Mouse (Mus musculus) heart, embryonic 15.5 days (tissue): ENCODE data around the gene Xpnpep2. TPM values are rescaled to one million over a fixed set of nuclear protein-coding genes. Genes with fewer than 3 reads are reported as not detected.
A peak's percentile ranks its signal among the peaks of the same experiment; 100 is the strongest.

ENCODE experiments used
- ATAC-seq: fragments of 200-750 bp; cut with Nextera tagmentation; replicated peaks from 2 replicates; pipeline ENCODE4 v1.8.0; 2017; ENCODE audit warnings: low read depth, moderate TSS enrichment; ENCODE audit not compliant: insufficient number of reproducible peaks, insufficient read depth, low FRiP score
- H3K27ac ChIP-seq: fragments of 300-500 bp; sonication (generic); 2 replicates; pipeline ENCODE4 v1.5.1; 2015; ENCODE audit warnings: mild to moderate bottlenecking, inconsistent platforms
- H3K27me3 ChIP-seq: fragments of 300-500 bp; sonication (generic); 2 replicates; pipeline ENCODE4 v1.6.1; 2015; ENCODE audit warnings: inconsistent platforms
- H3K36me3 ChIP-seq: fragments of 300-500 bp; sonication (generic); 2 replicates; pipeline ENCODE4 v1.6.1; 2015; ENCODE audit warnings: mild to moderate bottlenecking, inconsistent platforms
- H3K4me1 ChIP-seq: fragments of 300-500 bp; sonication (generic); replicated peaks from 2 replicates; pipeline ENCODE4 v1.6.1; 2015; ENCODE audit warnings: inconsistent platforms
- H3K4me2 ChIP-seq: fragments of 300-500 bp; sonication (generic); 2 replicates; pipeline ENCODE4 v1.6.1; 2015; ENCODE audit warnings: inconsistent platforms, mild to moderate bottlenecking, moderate library complexity
- H3K4me3 ChIP-seq: fragments of 300-500 bp; sonication (generic); 2 replicates; pipeline ENCODE4 v1.5.1; 2015; ENCODE audit warnings: mild to moderate bottlenecking, inconsistent platforms
- H3K9ac ChIP-seq: fragments of 300-500 bp; sonication (generic); 2 replicates; pipeline ENCODE4 v1.6.1; 2015; ENCODE audit warnings: mild to moderate bottlenecking, inconsistent platforms
- H3K9me3 ChIP-seq: fragments of 300-500 bp; sonication (generic); replicated peaks from 2 replicates; pipeline ENCODE4 v1.6.1; 2016; ENCODE audit warnings: inconsistent platforms
- WGBS: fragments of 180-500 bp; shearing (Covaris S2); methylation state at CpG from one replicate; pipeline ENCODE4 v1.1.7; 2015; ENCODE audit warnings: mixed read lengths; 5-methylcytosine and 5-hydroxymethylcytosine counted together
- polyA plus RNA-seq: library from polyadenylated mRNA; unstranded; fragments of >200 nt; fragmentation: Nextera tagmentation; extraction: Ambion mirVana; gene quantifications from 2 replicates; pipeline ENCODE4 v1.2.1, GENCODE M21; 2015

Gene Xpnpep2
- polyA plus RNA-seq, 1 experiment from 2014 or later: 0.49 TPM

- Histone ChIP-seq H3K4me1 (peaks cover 3% of the 10 kb centered on the region; the same call in 1 of the 2 replicates), H3K4me3 (no peak overlapping the region), H3K27ac (no peak overlapping the region), H3K4me2 (no peak overlapping the region), H3K27me3 (0 out of 2 replicates have a peak, but pooled peaks cover 7% of the 10 kb centered on the region), H3K9ac (no peak overlapping the region), H3K36me3 (no peaks in the 10 kb centered on the region), H3K9me3 (no peaks in the 10 kb centered on the region)
- WGBS: 75% methylated on average over 6 of the region's 6 CpGs
- no peak for ATAC-seq
These were observed 19.1 kb downstream of the Xpnpep2 start for GRCm38 (mm10) chrX:48127502-48128218.

- Histone ChIP-seq H3K9ac (no peak overlapping the region), H3K27ac (no peak overlapping the region), H3K27me3 (0 out of 2 replicates have a peak, but pooled peaks cover 4% of the 10 kb centered on the region), H3K4me1 (peaks cover 3% of the 10 kb centered on the region; the same call in 1 of the 2 replicates), H3K4me2 (no peak overlapping the region), H3K4me3 (no peak overlapping the region), H3K36me3 (no peaks in the 10 kb centered on the region), H3K9me3 (no peaks in the 10 kb centered on the region)
- ATAC-seq: no peak
- 75% methylated on average over 1 of the region's 1 CpGs for WGBS
These were observed 20.6 kb downstream of the Xpnpep2 start for GRCm38 (mm10) chrX:48129167-48129566.

- Histone ChIP-seq H3K4me2 (no peak overlapping the region), H3K27ac (no peak overlapping the region), H3K4me1 (0 out of 2 replicates have a peak, but pooled peaks cover 2% of the 10 kb centered on the region), H3K9me3 (no peaks in the 10 kb centered on the region), H3K27me3 (no peaks in the 10 kb centered on the region), H3K4me3 (no peak overlapping the region), H3K36me3 (no peaks in the 10 kb centered on the region), H3K9ac (no peak overlapping the region)
- ATAC-seq: no peak
- WGBS: 78% methylated on average over 4 of the region's 4 CpGs
These were observed 28.4 kb downstream of the Xpnpep2 start for GRCm38 (mm10) chrX:48136935-48137334.

GRCm38 (mm10) chrX:48138011-48138410 is 29.5 kb downstream of the Xpnpep2 start:
- Histone ChIP-seq H3K36me3 (no peaks in the 10 kb centered on the region), H3K9me3 (no peaks in the 10 kb centered on the region), H3K4me3 (no peak overlapping the region), H3K9ac (no peak overlapping the region), H3K4me2 (no peak overlapping the region), H3K4me1 (0 out of 2 replicates have a peak, but pooled peaks cover 2% of the 10 kb centered on the region), H3K27ac (no peak overlapping the region), H3K27me3 (no peaks in the 10 kb centered on the region)
- 68% methylated on average over 6 of the region's 6 CpGs for WGBS
- ATAC-seq: no peak

- 0 out of 2 replicates have a peak, but pooled peaks cover 2% of the 10 kb centered on the region for H3K4me1 ChIP-seq
- no peaks in the 10 kb centered on the region for H3K9me3 ChIP-seq
- no peak overlapping the region for H3K4me3 ChIP-seq
- H3K27me3 ChIP-seq: no peaks in the 10 kb centered on the region
- no peak for ATAC-seq
- WGBS: 50% methylated on average over 7 of the region's 7 CpGs
- H3K36me3 ChIP-seq: no peaks in the 10 kb centered on the region
- no peak overlapping the region for H3K27ac ChIP-seq
- no peak overlapping the region for H3K9ac ChIP-seq
- no peak overlapping the region for H3K4me2 ChIP-seq
These were observed 30.2 kb downstream of the Xpnpep2 start for GRCm38 (mm10) chrX:48138539-48139275.

- WGBS: 52% methylated on average over 14 of the region's 14 CpGs
- Histone ChIP-seq H3K9me3 (no peaks in the 10 kb centered on the region), H3K9ac (no peak overlapping the region), H3K4me2 (no peak overlapping the region), H3K27ac (no peak overlapping the region), H3K4me1 (0 out of 2 replicates have a peak, but pooled peaks cover 2% of the 10 kb centered on the region), H3K27me3 (no peaks in the 10 kb centered on the region), H3K4me3 (no peak overlapping the region), H3K36me3 (no peaks in the 10 kb centered on the region)
- no peak for ATAC-seq
These were observed 31.1 kb downstream of the Xpnpep2 start for GRCm38 (mm10) chrX:48139368-48140285.

GRCm38 (mm10) chrX:48140286-48140877 is 31.9 kb downstream of the Xpnpep2 start:
- no peak for ATAC-seq
- WGBS: 42% methylated on average over 3 of the region's 3 CpGs
- no peaks in the 10 kb centered on the region for H3K27me3 ChIP-seq
- peak overlapping the region; percentile 12; the same call in 1 of the 2 replicates for H3K27ac ChIP-seq
- H3K36me3 ChIP-seq: no peaks in the 10 kb centered on the region
- no peaks in the 10 kb centered on the region for H3K9me3 ChIP-seq
- H3K9ac ChIP-seq: no peak overlapping the region
- H3K4me3 ChIP-seq: no peak overlapping the region
- 0 out of 2 replicates have a peak, but pooled peaks cover 2% of the 10 kb centered on the region for H3K4me1 ChIP-seq
- no peak overlapping the region for H3K4me2 ChIP-seq

- no peak overlapping the region for H3K27ac ChIP-seq
- no peaks in the 10 kb centered on the region for H3K27me3 ChIP-seq
- WGBS: 57% methylated on average over 6 of the region's 6 CpGs
- H3K9ac ChIP-seq: no peak overlapping the region
- H3K4me1 ChIP-seq: 0 out of 2 replicates have a peak, but pooled peaks cover 2% of the 10 kb centered on the region
- no peaks in the 10 kb centered on the region for H3K9me3 ChIP-seq
- no peak overlapping the region for H3K4me3 ChIP-seq
- ATAC-seq: no peak
- H3K36me3 ChIP-seq: no peaks in the 10 kb centered on the region
- H3K4me2 ChIP-seq: no peak overlapping the region
These were observed 33.0 kb downstream of the Xpnpep2 start for GRCm38 (mm10) chrX:48141481-48141880.

- Histone ChIP-seq H3K9me3 (no peaks in the 10 kb centered on the region), H3K4me2 (peak overlapping the region; percentile 55), H3K9ac (no peak overlapping the region), H3K27ac (no peak overlapping the region), H3K4me3 (peak overlapping the region; percentile 35), H3K36me3 (no peaks in the 10 kb centered on the region), H3K27me3 (no peaks in the 10 kb centered on the region), H3K4me1 (0 out of 2 replicates have a peak, but pooled peaks cover 2% of the 10 kb centered on the region)
- ATAC-seq: no peak
- WGBS: 46% methylated on average over 25 of the region's 26 CpGs
These were observed 35.1 kb downstream of the Xpnpep2 start for GRCm38 (mm10) chrX:48143415-48144335.

GRCm38 (mm10) chrX:48146262-48146661 is 37.7 kb downstream of the Xpnpep2 start, which contains the start of gene Sash3:
TSS of gene Sash3 (plus strand) at chrX:48146436.
- H3K36me3 ChIP-seq: no peaks in the 10 kb centered on the region
- no peaks in the 10 kb centered on the region for H3K27me3 ChIP-seq
- H3K9ac ChIP-seq: no peak within 1 kb of the TSS
- peak within 1 kb of the TSS; percentile 11 for H3K4me3 ChIP-seq
- no peaks in the 10 kb centered on the region for H3K4me1 ChIP-seq
- ATAC-seq: no peak
- no peak within 1 kb of the TSS for H3K4me2 ChIP-seq
- WGBS: 64% methylated on average over 4 of the region's 4 CpGs
- H3K9me3 ChIP-seq: no peaks in the 10 kb centered on the region
- no peak within 1 kb of the TSS for H3K27ac ChIP-seq
